Mouse (Mus musculus) lung, embryonic 15.5 days (tissue): ENCODE results near the gene Fam76a. TPM values are rescaled to one million over a fixed set of nuclear protein-coding genes. Genes with fewer than 3 reads are reported as not detected.

ENCODE experiments used
- ATAC-seq: fragments of 200-750 bp; cut with Nextera tagmentation; 2 replicates; pipeline ENCODE4 v1.8.0; 2017; ENCODE audit warnings: moderate number of reproducible peaks, borderline replicate concordance; ENCODE audit not compliant: low FRiP score, low TSS enrichment; ENCODE audit errors: extremely low read depth
- H3K27ac ChIP-seq: fragments of 300-500 bp; sonication (generic); 2 replicates; pipeline ENCODE4 v1.5.1; 2015; ENCODE audit warnings: moderate library complexity, mild to moderate bottlenecking, inconsistent platforms
- H3K27me3 ChIP-seq: fragments of 300-500 bp; sonication (generic); 2 replicates; pipeline ENCODE4 v1.6.1; 2015; ENCODE audit warnings: inconsistent platforms
- H3K36me3 ChIP-seq: fragments of 300-500 bp; sonication (generic); 2 replicates; pipeline ENCODE4 v1.6.1; 2015; ENCODE audit warnings: inconsistent platforms
- H3K4me1 ChIP-seq: fragments of 300-500 bp; sonication (generic); 2 replicates; pipeline ENCODE4 v1.6.1; 2015; ENCODE audit warnings: inconsistent platforms
- H3K4me2 ChIP-seq: fragments of 300-500 bp; sonication (generic); 2 replicates; pipeline ENCODE4 v1.6.1; 2015; ENCODE audit warnings: inconsistent platforms, mild to moderate bottlenecking, moderate library complexity
- H3K4me3 ChIP-seq: fragments of 300-500 bp; sonication (generic); 2 replicates; pipeline ENCODE4 v1.5.1; 2015; ENCODE audit warnings: mild to moderate bottlenecking, inconsistent platforms
- H3K9ac ChIP-seq: fragments of 300-500 bp; sonication (generic); 2 replicates; pipeline ENCODE4 v1.6.1; 2015; ENCODE audit warnings: inconsistent platforms
- H3K9me3 ChIP-seq: fragments of 300-500 bp; sonication (generic); 2 replicates; pipeline ENCODE4 v1.6.1; 2016; ENCODE audit warnings: inconsistent platforms
- WGBS: fragments of 180-500 bp; shearing (Covaris S2); methylation state at CpG from one replicate; pipeline ENCODE4 v1.1.7; 2015; 5-methylcytosine and 5-hydroxymethylcytosine counted together
- polyA plus RNA-seq: library from polyadenylated mRNA; unstranded; fragments of >200 nt; fragmentation: Nextera tagmentation; extraction: Ambion mirVana; gene quantifications from 2 replicates; pipeline ENCODE4 v1.2.1, GENCODE M21; 2015

The Fam76a gene
- polyA plus RNA-seq, 1 experiment from 2014 or later = 43.0 TPM

DNA sequence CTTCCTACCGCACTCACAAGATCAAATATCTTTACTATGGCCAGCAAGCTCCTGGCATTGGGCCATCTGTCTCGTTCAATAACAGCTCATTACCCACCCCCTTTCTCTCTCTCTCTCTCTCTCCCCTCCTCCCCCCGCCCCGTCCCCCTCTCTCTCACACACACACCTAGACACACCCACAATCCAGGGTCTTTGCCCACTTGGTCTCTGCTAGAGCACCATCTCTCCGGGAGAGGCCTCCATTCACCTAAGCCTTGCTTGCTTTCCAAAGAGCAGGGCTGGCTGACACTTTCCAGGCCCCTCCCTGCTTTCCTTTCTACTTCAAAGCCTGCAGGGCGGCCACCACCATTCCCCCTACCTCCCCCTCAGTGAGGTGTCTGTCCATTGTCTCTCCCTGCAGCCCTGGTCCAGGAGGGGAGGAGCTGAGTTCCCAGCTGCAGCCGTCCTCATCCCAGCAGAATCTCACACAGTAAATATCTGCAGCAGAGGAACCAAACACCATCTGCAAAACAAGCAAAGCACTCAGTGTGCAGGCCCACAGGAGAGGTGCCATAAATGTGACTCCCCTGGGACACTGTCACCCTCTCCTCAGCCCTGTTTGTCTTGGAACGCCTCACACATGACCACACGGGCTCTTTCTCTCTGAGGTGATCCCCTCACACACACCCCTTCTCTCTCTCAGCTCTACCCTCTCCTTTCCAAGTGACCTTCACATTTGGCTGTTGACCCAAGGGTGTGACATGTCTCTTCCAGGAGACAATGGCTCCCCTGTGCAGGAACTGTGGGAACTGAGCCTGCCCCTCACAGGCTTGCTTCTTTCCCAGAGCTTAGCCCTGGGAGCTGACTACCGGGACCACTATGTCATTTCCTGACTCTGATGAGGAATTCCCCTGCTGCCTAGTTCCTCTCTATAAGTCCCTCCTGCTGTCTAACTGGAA, 36.7 kb upstream of the Fam76a start:
- H3K27ac ChIP-seq = peak overlapping the region; percentile 90
- peaks cover 33% of the 10 kb centered on the region for H3K4me1 ChIP-seq
- H3K27me3 ChIP-seq = no peaks in the 10 kb centered on the region
- WGBS = 7% methylated on average over 10 of the region's 10 CpGs
- no peak overlapping the region for H3K9ac ChIP-seq
- H3K4me2 ChIP-seq = peak overlapping the region; percentile 24
- peak; percentile 63 for ATAC-seq
- no peak overlapping the region for H3K4me3 ChIP-seq
- H3K9me3 ChIP-seq = no peaks in the 10 kb centered on the region
- no peaks in the 10 kb centered on the region for H3K36me3 ChIP-seq

GRCm38 (mm10) chr4:132955395-132955791, 33.0 kb upstream of the Fam76a start:
- H3K9me3 ChIP-seq = no peaks in the 10 kb centered on the region
- H3K9ac ChIP-seq = no peak overlapping the region
- no peak overlapping the region for H3K4me3 ChIP-seq
- 19% methylated on average over 2 of the region's 2 CpGs for WGBS
- H3K4me2 ChIP-seq = no peak overlapping the region
- H3K36me3 ChIP-seq = no peaks in the 10 kb centered on the region
- ATAC-seq = no peak
- H3K27me3 ChIP-seq = no peaks in the 10 kb centered on the region
- peaks cover 21% of the 10 kb centered on the region for H3K4me1 ChIP-seq
- H3K27ac ChIP-seq = no peak overlapping the region

- WGBS = 59% methylated on average over 7 of the region's 7 CpGs
- H3K36me3 ChIP-seq = no peaks in the 10 kb centered on the region
Observed at GRCm38 (mm10) chr4:132954530-132955394, 32.4 kb upstream of the Fam76a start.

DNA sequence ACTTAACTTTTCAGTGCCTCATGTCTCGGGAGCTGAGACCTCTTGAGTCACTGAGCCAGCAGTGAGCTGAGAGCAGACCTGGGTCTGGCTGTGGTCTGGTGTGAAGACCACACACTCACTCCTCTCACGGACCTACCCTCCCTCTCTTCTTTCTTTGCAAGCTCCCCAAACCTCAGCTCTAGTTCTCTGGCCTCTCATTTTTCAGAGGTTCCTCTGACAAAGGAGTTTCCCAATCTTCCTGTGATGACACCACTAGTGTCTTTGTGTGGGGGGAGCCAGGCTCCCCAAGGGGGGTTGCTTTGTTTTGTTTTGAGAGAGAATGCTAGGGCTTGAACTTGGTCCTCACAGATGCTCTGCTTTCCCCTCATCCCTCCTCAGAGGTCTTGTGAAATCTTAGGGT, 28.6 kb upstream of the Fam76a start:
- H3K4me3 ChIP-seq = no peak overlapping the region
- no peaks in the 10 kb centered on the region for H3K27me3 ChIP-seq
- ATAC-seq = no peak
- H3K27ac ChIP-seq = no peak overlapping the region
- no peak overlapping the region for H3K4me2 ChIP-seq
- peaks cover 11% of the 10 kb centered on the region for H3K4me1 ChIP-seq
- H3K9ac ChIP-seq = no peak overlapping the region
- no peaks in the 10 kb centered on the region for H3K36me3 ChIP-seq
- 48% methylated on average over 2 of the region's 2 CpGs for WGBS
- H3K9me3 ChIP-seq = no peaks in the 10 kb centered on the region

More at GRCm38 (mm10) chr4:132954530-132955394, 32.4 kb upstream of the Fam76a start:
- H3K27me3 ChIP-seq = no peaks in the 10 kb centered on the region
- H3K9ac ChIP-seq = no peak overlapping the region
- no peak overlapping the region for H3K27ac ChIP-seq
- no peak overlapping the region for H3K4me3 ChIP-seq
- ATAC-seq = no peak
- H3K9me3 ChIP-seq = no peaks in the 10 kb centered on the region
- H3K4me1 ChIP-seq = peaks cover 15% of the 10 kb centered on the region
- H3K4me2 ChIP-seq = no peak overlapping the region

DNA sequence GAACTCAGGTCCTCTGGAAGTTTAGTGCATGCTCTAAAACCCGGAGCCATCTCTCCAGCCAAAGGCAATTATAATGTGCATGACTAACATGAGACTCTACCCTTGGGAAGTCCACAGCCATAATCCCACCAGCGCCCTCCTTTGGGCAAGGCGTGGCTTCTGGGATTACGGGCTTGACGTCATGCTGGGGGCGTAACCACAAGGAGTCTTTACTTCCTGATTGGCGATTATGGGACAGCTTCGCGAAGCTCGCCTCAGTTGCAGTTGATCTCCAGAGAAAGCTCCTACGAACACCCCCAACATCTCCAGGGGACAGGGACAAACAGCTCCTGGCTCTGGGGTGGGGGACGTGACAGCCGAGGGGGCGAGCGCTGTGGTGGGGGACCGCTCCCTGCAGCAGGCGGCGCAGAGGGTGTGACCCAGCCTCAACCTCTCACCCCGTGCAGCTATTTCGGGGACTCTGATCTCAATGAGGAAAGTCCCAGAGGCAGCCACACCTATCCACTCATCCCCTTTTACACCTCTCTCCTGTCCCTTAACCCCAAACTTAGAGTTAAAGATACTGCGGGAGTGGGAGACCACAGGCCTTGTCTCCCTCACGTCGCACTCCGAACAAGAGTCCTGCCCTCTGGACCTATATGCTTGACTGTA, 27.6 kb upstream of the Fam76a start:
- 30% methylated on average over 24 of the region's 24 CpGs for WGBS

GRCm38 (mm10) chr4:132946047-132947001, 24.0 kb upstream of the Fam76a start:
- WGBS = 11% methylated on average over 27 of the region's 27 CpGs
- Histone ChIP-seq H3K4me3 (peak overlapping the region; percentile 1; the same call in 1 of the 2 replicates), H3K27me3 (no peaks in the 10 kb centered on the region), H3K9me3 (no peaks in the 10 kb centered on the region), H3K4me1 (peaks cover 23% of the 10 kb centered on the region), H3K4me2 (peak overlapping the region; percentile 45), H3K9ac (peak overlapping the region; percentile 21; the same call in 1 of the 2 replicates), H3K36me3 (no peaks in the 10 kb centered on the region), H3K27ac (peak overlapping the region; percentile 69)
- ATAC-seq = peak; percentile 58; the same call in 1 of the 2 replicates

More for the DNA sequence above, 27.6 kb upstream of the Fam76a start:
- H3K4me1 ChIP-seq = peaks cover 19% of the 10 kb centered on the region
- H3K9ac ChIP-seq = no peak overlapping the region
- peak overlapping the region; percentile 39; the same call in 1 of the 2 replicates for H3K4me2 ChIP-seq
- H3K27me3 ChIP-seq = no peaks in the 10 kb centered on the region
- no peak overlapping the region for H3K27ac ChIP-seq
- H3K36me3 ChIP-seq = no peaks in the 10 kb centered on the region
- H3K4me3 ChIP-seq = peak overlapping the region; percentile 11; the same call in 1 of the 2 replicates
- ATAC-seq = no peak
- H3K9me3 ChIP-seq = no peaks in the 10 kb centered on the region

GRCm38 (mm10) chr4:132945261-132946046, 23.1 kb upstream of the Fam76a start:
- H3K9me3 ChIP-seq = no peaks in the 10 kb centered on the region
- 0 out of 2 replicates have a peak overlapping the region, but pooled peaks have one; percentile 21 for H3K9ac ChIP-seq

DNA sequence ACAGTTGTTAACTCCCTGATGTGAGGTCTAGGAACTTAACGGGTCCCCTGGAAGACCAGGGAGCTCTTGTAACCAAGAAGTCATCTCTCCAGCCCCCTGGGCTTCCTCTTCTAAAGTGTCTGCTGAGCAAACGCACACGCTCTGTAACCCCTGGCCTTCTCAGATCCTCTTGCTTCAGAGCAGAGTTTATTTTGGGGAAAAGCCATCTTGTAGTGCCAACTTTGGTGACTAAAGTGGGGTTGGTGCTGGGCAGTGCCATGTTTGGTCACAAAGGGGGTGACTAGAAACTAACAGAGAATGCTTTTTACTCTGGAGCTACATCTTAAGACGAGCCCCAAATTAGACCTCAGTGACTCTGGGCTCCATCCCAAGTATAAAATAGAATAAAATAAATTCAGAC, 22.4 kb upstream of the Fam76a start:
- Histone ChIP-seq H3K9me3 (no peaks in the 10 kb centered on the region), H3K27me3 (0 out of 2 replicates have a peak, but pooled peaks cover 3% of the 10 kb centered on the region), H3K36me3 (no peaks in the 10 kb centered on the region), H3K27ac (peak overlapping the region; percentile 69), H3K4me1 (peaks cover 23% of the 10 kb centered on the region), H3K9ac (no peak overlapping the region), H3K4me3 (no peak overlapping the region), H3K4me2 (no peak overlapping the region)
- 51% methylated on average over 4 of the region's 4 CpGs for WGBS
- no peak for ATAC-seq

More at GRCm38 (mm10) chr4:132945261-132946046, 23.1 kb upstream of the Fam76a start:
- peak; percentile 82 for ATAC-seq
- H3K36me3 ChIP-seq = no peaks in the 10 kb centered on the region
- H3K4me3 ChIP-seq = peak overlapping the region; percentile 1; the same call in 1 of the 2 replicates
- H3K4me1 ChIP-seq = peaks cover 23% of the 10 kb centered on the region
- peak overlapping the region; percentile 45 for H3K4me2 ChIP-seq
- no peaks in the 10 kb centered on the region for H3K27me3 ChIP-seq
- H3K27ac ChIP-seq = peak overlapping the region; percentile 69
- 4% methylated on average over 15 of the region's 15 CpGs for WGBS

DNA sequence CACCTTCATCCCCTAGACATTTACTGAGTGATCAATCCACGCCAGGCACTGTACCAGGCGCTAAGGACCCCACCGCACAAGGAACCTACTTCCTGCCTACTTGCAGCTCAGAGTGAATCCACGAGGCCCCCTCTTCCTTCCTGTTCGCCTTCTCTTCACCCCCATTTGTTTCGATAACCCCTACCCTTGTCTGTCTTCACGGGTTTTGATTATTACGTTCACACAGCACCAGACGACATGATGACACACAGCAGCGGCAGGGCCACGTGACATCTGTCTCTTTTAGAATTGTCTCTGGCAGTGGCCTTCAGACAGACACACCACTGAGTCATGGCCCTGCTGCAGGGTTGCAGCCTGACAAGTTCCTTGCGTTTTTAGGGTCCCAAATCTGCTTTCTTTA, 21.7 kb upstream of the Fam76a start:
- no peak overlapping the region for H3K4me3 ChIP-seq
- H3K9ac ChIP-seq = no peak overlapping the region
- no peak overlapping the region for H3K4me2 ChIP-seq
- no peak overlapping the region for H3K27ac ChIP-seq
- peaks cover 23% of the 10 kb centered on the region for H3K4me1 ChIP-seq
- H3K9me3 ChIP-seq = no peaks in the 10 kb centered on the region
- H3K27me3 ChIP-seq = 0 out of 2 replicates have a peak, but pooled peaks cover 3% of the 10 kb centered on the region
- WGBS = 52% methylated on average over 12 of the region's 12 CpGs
- ATAC-seq = no peak
- H3K36me3 ChIP-seq = no peaks in the 10 kb centered on the region

- H3K4me1 ChIP-seq = peaks cover 30% of the 10 kb centered on the region
- H3K4me3 ChIP-seq = no peak overlapping the region
- WGBS = 57% methylated on average over 8 of the region's 8 CpGs
- H3K27ac ChIP-seq = no peak overlapping the region
- 0 out of 2 replicates have a peak, but pooled peaks cover 3% of the 10 kb centered on the region for H3K27me3 ChIP-seq
- H3K4me2 ChIP-seq = no peak overlapping the region
- H3K36me3 ChIP-seq = no peaks in the 10 kb centered on the region
- no peak for ATAC-seq
- H3K9me3 ChIP-seq = no peaks in the 10 kb centered on the region
- no peak overlapping the region for H3K9ac ChIP-seq
Observed at GRCm38 (mm10) chr4:132943088-132943487, 20.7 kb upstream of the Fam76a start.
